Mouse (Mus musculus) urinary bladder, adult 18-20 months (tissue): ENCODE measurements around the gene Pdcl2.

Experiments
- DNase-seq, 2 experiments: peaks; one replicate each; pipeline ENCODE4 v3.0.0; 2022; ENCODE audit warnings: low spot score in 2 of 2, mixed read lengths in 2 of 2

The Pdcl2 gene

GRCm38 (mm10) chr5:76303745-76304451, 27.1 kb downstream of the Pdcl2 start:
- DNase-seq, result peak; percentile 74 to 76

GRCm38 (mm10) chr5:76303379-76303744, 27.6 kb downstream of the Pdcl2 start:
- no peak for DNase-seq

GRCm38 (mm10) chr5:76302009-76302408, 28.9 kb downstream of the Pdcl2 start:
- DNase-seq, result no peak

- no peak for DNase-seq
Measured at GRCm38 (mm10) chr5:76289234-76289691, 41.7 kb downstream of the Pdcl2 start.

DNA sequence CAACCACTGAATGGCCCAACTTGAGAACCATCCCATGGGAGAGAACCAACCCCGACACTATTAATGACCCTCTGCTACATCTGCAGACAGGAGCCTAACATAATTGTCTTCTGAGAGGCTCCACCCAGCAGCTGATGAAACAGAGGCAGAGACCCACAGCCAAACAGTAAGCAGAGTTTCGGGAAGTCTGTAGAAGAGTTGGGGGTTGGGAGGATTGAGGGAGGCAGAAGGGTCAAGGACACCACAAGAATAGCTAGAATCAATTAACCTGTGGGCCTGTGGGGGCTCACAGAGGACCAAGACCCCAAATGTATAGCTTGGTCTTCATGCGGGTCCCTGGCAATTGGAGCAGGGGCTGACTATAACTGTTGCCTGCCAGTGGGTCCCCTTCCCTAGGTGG, 42.7 kb downstream of the Pdcl2 start:
- no peak for DNase-seq

DNA sequence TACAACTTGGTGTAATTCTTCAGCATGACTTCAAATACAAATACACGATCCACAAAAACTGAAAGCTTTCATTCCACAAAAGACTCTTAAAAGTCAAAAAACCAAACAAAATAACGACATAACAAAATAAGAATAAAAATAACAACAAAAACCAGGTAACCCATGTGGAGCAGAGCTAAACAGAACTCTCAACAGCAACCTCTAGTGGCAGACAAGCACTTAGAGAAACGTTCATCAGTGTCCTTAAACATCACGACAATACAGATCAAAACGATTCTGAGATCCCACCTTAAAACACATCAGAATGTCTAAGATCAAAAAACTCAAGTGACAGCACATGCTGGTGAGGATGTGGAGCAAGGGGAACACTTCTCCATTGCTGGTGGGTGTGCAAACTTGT, 43.9 kb downstream of the Pdcl2 start:
- no peak for DNase-seq

DNA sequence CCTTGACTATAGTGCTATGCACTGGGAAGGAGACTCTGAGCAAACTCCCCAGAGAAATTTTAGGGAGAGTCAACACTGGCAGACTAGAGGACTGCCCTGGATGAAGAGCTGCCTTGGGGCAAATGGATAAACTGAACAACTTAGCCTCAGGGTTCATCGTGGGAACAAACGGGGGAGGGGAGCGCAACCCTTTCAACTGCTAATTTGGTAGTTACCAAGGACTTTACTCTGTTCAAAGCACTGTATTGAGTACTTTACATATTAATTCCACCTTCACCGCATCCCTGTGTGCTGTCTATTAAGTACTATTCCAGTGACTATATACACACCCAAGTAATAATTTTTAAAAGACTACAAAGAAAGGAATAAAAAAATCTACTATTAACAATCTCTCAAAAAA, 45.3 kb downstream of the Pdcl2 start:
- no peak for DNase-seq

DNA sequence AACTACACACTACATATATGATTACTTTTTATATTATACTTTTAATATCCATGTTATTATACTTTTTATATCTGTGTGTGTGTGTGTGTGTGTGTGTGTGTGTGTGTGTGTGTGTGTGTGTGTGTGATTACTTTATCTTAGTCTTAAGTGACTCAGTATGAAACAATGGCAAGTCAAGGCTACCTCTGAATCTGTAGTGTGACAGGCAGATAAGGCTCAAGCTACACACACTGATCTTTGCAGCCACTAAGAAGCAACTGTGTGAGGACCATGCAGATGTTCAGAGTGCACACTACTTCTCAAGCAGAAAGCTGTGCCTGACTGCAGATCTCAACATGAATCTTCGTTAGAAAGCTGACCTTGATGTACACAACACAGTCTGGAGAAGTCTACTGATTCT, 47.1 kb downstream of the Pdcl2 start:
- no peak for DNase-seq

GRCm38 (mm10) chr5:76274977-76275376, 56.0 kb downstream of the Pdcl2 start:
- no peak for DNase-seq
